Mouse (Mus musculus): ENCODE measurements at regions not wholly inside any gene's neighbourhood (a gene's known extent, or its start where the extent isn't known, plus 50 kb on each side); places are given as distances from the start of the nearest gene placed in this dataset.

DNA sequence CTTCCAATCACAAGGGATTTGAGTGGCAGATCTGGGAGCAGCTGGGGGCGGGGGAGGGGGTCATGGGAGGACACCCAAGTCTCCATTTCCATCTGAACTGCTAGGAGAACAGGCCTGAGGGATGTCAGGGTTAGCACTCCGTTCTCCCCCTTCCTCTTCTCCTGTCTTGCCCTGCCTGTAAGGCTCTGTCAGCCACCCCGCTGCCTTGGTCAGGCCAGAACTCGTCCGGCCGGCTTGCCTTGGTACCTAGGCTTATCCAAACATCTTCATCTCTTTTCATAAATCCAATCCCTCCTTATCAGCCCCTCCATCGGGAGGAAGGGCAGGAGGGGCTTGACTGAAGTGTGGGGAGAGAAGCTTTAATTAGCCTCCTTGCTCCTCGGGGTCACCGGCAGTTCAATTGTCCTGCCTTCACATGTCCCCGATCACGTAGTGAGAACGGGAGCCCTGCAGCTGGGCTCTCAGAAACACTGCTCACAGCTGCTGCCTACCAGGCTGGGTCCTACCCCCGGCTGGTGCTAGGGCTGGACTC lies 208.0 kb downstream of the Sox9 start:
- no peak for TF ChIP-seq CTCF (IDR thresholded peaks at IDR 0.05; ENCODE audit: borderline replicate concordance, insufficient read depth, low read length)
- TF ChIP-seq POLR2A (IDR thresholded peaks at IDR 0.05; ENCODE audit: low read depth, low read length) = no peak
- H3K4me1 ChIP-seq (ENCODE audit: control insufficient read depth, insufficient read depth, low read length) = no peaks in the 10 kb centered on the region
- H3K4me3 ChIP-seq (ENCODE audit: insufficient read depth, low read length) = no peak overlapping the region
- no peak overlapping the region for H3K27ac ChIP-seq (ENCODE audit: insufficient read depth, low read length)

- Histone ChIP-seq H3K27ac (ENCODE audit: insufficient read depth, low read length) (no peak overlapping the region), H3K4me3 (ENCODE audit: insufficient read depth, low read length) (no peak overlapping the region), H3K4me1 (ENCODE audit: control insufficient read depth, insufficient read depth, low read length) (no peaks in the 10 kb centered on the region)
- TF ChIP-seq POLR2A (IDR thresholded peaks at IDR 0.05; ENCODE audit: low read depth, low read length) = no peak
- no peak for TF ChIP-seq CTCF (IDR thresholded peaks at IDR 0.05; ENCODE audit: borderline replicate concordance, insufficient read depth, low read length)
Measured at GRCm38 (mm10) chr11:112990751-112991150, 208.7 kb downstream of the Sox9 start.

- H3K27ac ChIP-seq (ENCODE audit: insufficient read depth, low read length) = no peak overlapping the region
- H3K4me1 ChIP-seq (ENCODE audit: control insufficient read depth, insufficient read depth, low read length) = no peaks in the 10 kb centered on the region
- TF ChIP-seq POLR2A (IDR thresholded peaks at IDR 0.05; ENCODE audit: low read depth, low read length) (no peak), CTCF (IDR thresholded peaks at IDR 0.05; ENCODE audit: borderline replicate concordance, insufficient read depth, low read length) (no peak)
- H3K4me3 ChIP-seq (ENCODE audit: insufficient read depth, low read length) = no peak overlapping the region
Measured at GRCm38 (mm10) chr11:112991862-112992261, 209.8 kb downstream of the Sox9 start.

DNA sequence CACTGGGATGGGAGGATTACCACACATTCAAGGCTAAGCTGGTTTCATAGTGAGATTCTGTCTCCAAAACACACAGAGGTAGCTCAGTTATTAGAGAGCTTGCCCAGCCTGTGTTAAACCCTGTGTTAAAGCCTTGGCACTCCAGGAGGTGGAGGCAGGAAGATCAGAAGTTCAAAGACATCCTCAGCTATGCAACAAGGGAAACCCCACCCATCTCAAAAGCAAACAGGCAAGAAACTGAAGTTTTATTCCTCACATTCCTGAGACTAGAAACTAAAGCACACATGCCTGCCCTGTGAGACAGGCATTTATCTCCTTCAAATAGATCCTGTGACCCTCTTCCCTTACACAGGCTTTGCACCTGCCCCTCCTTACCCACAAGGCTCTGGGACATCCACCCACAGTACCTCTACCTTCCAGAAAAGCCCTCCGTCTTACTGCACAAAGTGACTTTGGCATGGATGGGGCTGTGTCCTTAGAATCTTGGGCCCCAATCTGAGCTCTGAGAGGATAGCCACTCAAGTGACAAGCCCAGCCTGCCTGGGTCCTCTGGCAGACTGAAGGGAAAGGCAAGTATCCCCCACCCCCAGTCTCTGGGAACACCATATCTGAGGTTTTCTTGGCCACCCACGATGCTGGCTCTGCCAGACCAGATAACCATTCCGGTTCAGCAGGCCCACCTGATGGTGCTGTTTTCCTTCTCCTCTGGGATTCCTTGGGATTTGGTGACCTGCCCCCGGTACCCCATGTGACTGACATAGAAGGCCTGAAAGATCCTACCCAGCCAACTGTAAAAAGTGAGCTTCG lies 217.0 kb downstream of the Sox9 start:
- Histone ChIP-seq H3K4me1 (ENCODE audit: control insufficient read depth, insufficient read depth, low read length) (0 out of 2 replicates have a peak, but pooled peaks cover 5% of the 10 kb centered on the region), H3K4me3 (ENCODE audit: insufficient read depth, low read length) (no peak overlapping the region), H3K27ac (ENCODE audit: insufficient read depth, low read length) (no peak overlapping the region)
- TF ChIP-seq CTCF (IDR thresholded peaks at IDR 0.05; ENCODE audit: borderline replicate concordance, insufficient read depth, low read length) (no peak), POLR2A (IDR thresholded peaks at IDR 0.05; ENCODE audit: low read depth, low read length) (no peak)

- H3K27ac ChIP-seq (ENCODE audit: insufficient read depth, low read length) = no peak overlapping the region
- TF ChIP-seq CTCF (IDR thresholded peaks at IDR 0.05; ENCODE audit: borderline replicate concordance, insufficient read depth, low read length) (no peak), POLR2A (IDR thresholded peaks at IDR 0.05; ENCODE audit: low read depth, low read length) (no peak)
- H3K4me3 ChIP-seq (ENCODE audit: insufficient read depth, low read length) = no peak overlapping the region
- H3K4me1 ChIP-seq (ENCODE audit: control insufficient read depth, insufficient read depth, low read length) = 0 out of 2 replicates have a peak, but pooled peaks cover 5% of the 10 kb centered on the region
Measured at GRCm38 (mm10) chr11:113001071-113001470, 219.0 kb downstream of the Sox9 start.

GRCm38 (mm10) chr11:113005895-113006294 lies 223.9 kb downstream of the Sox9 start:
- TF ChIP-seq CTCF (IDR thresholded peaks at IDR 0.05; ENCODE audit: borderline replicate concordance, insufficient read depth, low read length) (no peak), POLR2A (IDR thresholded peaks at IDR 0.05; ENCODE audit: low read depth, low read length) (no peak)
- 0 out of 2 replicates have a peak, but pooled peaks cover under 1% of the 10 kb centered on the region for H3K4me1 ChIP-seq (ENCODE audit: control insufficient read depth, insufficient read depth, low read length)
- H3K27ac ChIP-seq (ENCODE audit: insufficient read depth, low read length) = no peak overlapping the region
- no peak overlapping the region for H3K4me3 ChIP-seq (ENCODE audit: insufficient read depth, low read length)

DNA sequence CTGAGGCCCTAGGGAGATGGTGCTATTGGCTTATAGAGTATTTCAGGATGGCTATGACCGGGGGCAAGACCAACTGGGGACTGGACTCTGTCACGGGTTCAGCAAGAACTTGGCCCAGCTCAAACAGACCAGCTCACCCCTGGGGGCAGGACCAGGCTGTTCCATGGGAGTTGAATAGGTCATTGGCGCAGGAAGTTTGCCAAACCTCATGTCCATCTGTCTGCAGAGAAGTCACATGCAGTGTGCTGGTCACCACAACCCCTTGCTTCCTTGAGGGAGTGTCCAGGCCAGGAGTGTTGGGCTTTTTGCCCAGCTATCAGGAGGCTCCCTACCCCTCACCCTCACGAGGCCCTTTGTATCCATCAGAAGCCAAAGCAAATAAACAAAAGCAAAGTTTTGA lies 226.5 kb downstream of the Sox9 start:
- no peak overlapping the region for H3K27ac ChIP-seq (ENCODE audit: insufficient read depth, low read length)
- no peak for TF ChIP-seq CTCF (IDR thresholded peaks at IDR 0.05; ENCODE audit: borderline replicate concordance, insufficient read depth, low read length)
- no peak for TF ChIP-seq POLR2A (IDR thresholded peaks at IDR 0.05; ENCODE audit: low read depth, low read length)
- no peak overlapping the region for H3K4me3 ChIP-seq (ENCODE audit: insufficient read depth, low read length)
- H3K4me1 ChIP-seq (ENCODE audit: control insufficient read depth, insufficient read depth, low read length) = no peaks in the 10 kb centered on the region

DNA sequence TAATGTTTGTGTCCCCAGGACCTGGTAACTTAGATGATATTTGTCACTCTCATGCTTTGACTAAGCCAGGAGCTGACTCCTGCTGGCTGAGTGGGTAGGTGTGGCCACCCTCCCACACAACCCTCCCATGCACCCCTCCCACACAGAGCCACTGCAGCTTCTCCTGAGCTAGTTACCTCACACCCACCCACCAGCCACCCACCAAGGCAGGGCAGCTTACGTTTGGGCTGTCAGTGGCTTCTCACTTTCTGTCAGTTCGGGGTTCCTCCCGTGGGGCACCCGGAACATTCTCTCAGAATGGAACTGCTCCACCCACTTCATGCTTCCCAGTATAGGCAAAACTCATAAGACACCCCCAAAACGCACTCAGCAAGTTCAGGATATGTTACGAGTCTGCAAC lies 227.4 kb downstream of the Sox9 start:
- no peaks in the 10 kb centered on the region for H3K4me1 ChIP-seq (ENCODE audit: control insufficient read depth, insufficient read depth, low read length)
- no peak for TF ChIP-seq POLR2A (IDR thresholded peaks at IDR 0.05; ENCODE audit: low read depth, low read length)
- no peak for TF ChIP-seq CTCF (IDR thresholded peaks at IDR 0.05; ENCODE audit: borderline replicate concordance, insufficient read depth, low read length)
- no peak overlapping the region for H3K4me3 ChIP-seq (ENCODE audit: insufficient read depth, low read length)
- no peak overlapping the region for H3K27ac ChIP-seq (ENCODE audit: insufficient read depth, low read length)

- Histone ChIP-seq H3K27ac (ENCODE audit: insufficient read depth, low read length) (no peak overlapping the region), H3K4me3 (ENCODE audit: insufficient read depth, low read length) (no peak overlapping the region), H3K4me1 (ENCODE audit: control insufficient read depth, insufficient read depth, low read length) (peaks cover 7% of the 10 kb centered on the region)
- TF ChIP-seq POLR2A (IDR thresholded peaks at IDR 0.05; ENCODE audit: low read depth, low read length) = no peak
- TF ChIP-seq CTCF (IDR thresholded peaks at IDR 0.05; ENCODE audit: borderline replicate concordance, insufficient read depth, low read length) = no peak
Measured at GRCm38 (mm10) chr11:113010906-113011305, 228.9 kb downstream of the Sox9 start.

All from embryonic fibroblast, embryonic 13.5 days (primary cell).